Mouse (Mus musculus) hindbrain, embryonic 11.5 days (tissue): Measurements from ENCODE around the gene Hspa2. TPM values are rescaled to one million over a fixed set of nuclear protein-coding genes. Genes with fewer than 3 reads are reported as not detected.

Experiments
- ATAC-seq: fragments of 200-750 bp; cut with Nextera tagmentation; 2 replicates; pipeline ENCODE4 v1.8.0; 2017; ENCODE audit warnings: mild to moderate bottlenecking, moderate TSS enrichment, moderate library complexity; ENCODE audit not compliant: low FRiP score
- DNase-seq: peaks from one replicate; pipeline ENCODE4 v3.0.0-alpha.2; 2015; ENCODE audit warnings: low spot score
- H3K27ac ChIP-seq: fragments of 300-500 bp; sonication (generic); 2 replicates; pipeline ENCODE4 v1.5.1; 2014; ENCODE audit warnings: mild to moderate bottlenecking, low read depth, low read length
- H3K27me3 ChIP-seq: fragments of 300-500 bp; sonication (generic); 2 replicates; pipeline ENCODE4 v1.6.1; 2014; ENCODE audit warnings: mild to moderate bottlenecking, low read length, moderate library complexity, mixed read lengths; ENCODE audit not compliant: control insufficient read depth, insufficient read depth
- H3K36me3 ChIP-seq: fragments of 300-500 bp; sonication (generic); 2 replicates; pipeline ENCODE4 v1.6.1; 2014; ENCODE audit warnings: mild to moderate bottlenecking, low read length, moderate library complexity, mixed read lengths; ENCODE audit not compliant: control insufficient read depth, insufficient read depth
- H3K4me1 ChIP-seq: fragments of 300-500 bp; sonication (generic); replicated peaks from 2 replicates; pipeline ENCODE4 v1.6.1; 2014; ENCODE audit warnings: low read length, mixed read lengths; ENCODE audit not compliant: control insufficient read depth, insufficient read depth
- H3K4me2 ChIP-seq: fragments of 300-500 bp; sonication (generic); replicated peaks from 2 replicates; pipeline ENCODE4 v1.6.1; 2014; ENCODE audit warnings: mild to moderate bottlenecking, low read depth, low read length
- H3K4me3 ChIP-seq: fragments of 300-500 bp; sonication (generic); 2 replicates; pipeline ENCODE4 v1.5.1; 2014; ENCODE audit warnings: low read depth, low read length
- H3K9ac ChIP-seq: fragments of 300-500 bp; sonication (generic); 2 replicates; pipeline ENCODE4 v1.6.1; 2014; ENCODE audit warnings: low read depth, low read length
- H3K9me3 ChIP-seq: fragments of 300-500 bp; sonication (generic); 2 replicates; pipeline ENCODE4 v1.6.1; 2016; ENCODE audit warnings: low read length; ENCODE audit not compliant: control insufficient read depth
- WGBS: fragments of 180-500 bp; shearing (Covaris S2); extraction: QIAGEN DNeasy Blood & Tissue Kit; methylation state at CpG from one replicate; pipeline ENCODE4 v1.1.7; 2014; 5-methylcytosine and 5-hydroxymethylcytosine counted together
- polyA plus RNA-seq: library from polyadenylated mRNA; unstranded; fragments of >200 nt; fragmentation: Nextera tagmentation; extraction: Ambion mirVana; gene quantifications from 2 replicates; pipeline ENCODE4 v1.2.1, GENCODE M21; 2014

The Hspa2 gene
- 8.1 and 11.2 TPM in 2 replicates for polyA plus RNA-seq

DNA sequence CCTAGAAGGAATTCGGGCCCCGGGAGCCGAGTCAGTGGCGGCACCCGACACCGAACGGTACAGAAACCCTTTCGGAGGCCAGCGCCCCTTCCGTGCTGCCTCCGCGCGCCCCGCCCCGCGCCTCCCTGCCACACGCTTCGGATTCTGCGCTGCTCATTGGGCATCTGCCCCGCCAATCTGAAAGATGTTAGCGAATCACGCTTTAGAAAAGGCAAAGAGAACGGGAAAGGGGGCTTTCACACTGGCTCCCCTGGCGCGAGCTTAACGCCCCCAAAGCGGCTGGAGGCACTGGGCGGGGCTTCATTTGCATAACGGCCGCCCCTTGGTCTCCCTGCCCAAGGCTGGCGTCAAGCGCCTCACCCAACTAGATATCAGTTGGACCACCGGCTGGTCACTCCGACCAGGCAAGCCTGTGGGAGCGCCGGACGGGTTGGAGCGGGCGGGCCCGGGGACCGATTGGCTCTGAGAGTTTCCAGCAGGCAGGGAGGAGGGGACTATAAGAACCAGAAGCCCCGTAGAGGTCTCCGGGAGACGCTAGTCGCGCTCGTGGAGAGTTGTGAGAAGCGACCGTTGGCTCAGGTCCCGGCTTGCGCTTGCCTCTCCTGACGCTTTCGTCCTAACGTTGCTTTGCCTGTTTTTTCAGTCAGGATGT lies at the start of gene Hspa2:
TSS of gene Hspa2 (plus strand) at position 291 of the 652 bp plus-strand sequence.
- peak; percentile 96 for ATAC-seq
- WGBS: under 1% methylated on average over 54 of the region's 54 CpGs
- H3K4me2 ChIP-seq: peak within 1 kb of the TSS; percentile 68
- peak within 1 kb of the TSS; percentile 53 for H3K4me3 ChIP-seq
- H3K9ac ChIP-seq: peak within 1 kb of the TSS; percentile 55
- no peaks in the 10 kb centered on the region for H3K36me3 ChIP-seq
- no peaks in the 10 kb centered on the region for H3K9me3 ChIP-seq
- H3K27ac ChIP-seq: peak within 1 kb of the TSS; percentile 82
- DNase-seq: peak; percentile 99
- H3K4me1 ChIP-seq: peaks cover 7% of the 10 kb centered on the region
- peaks cover 29% of the 10 kb centered on the region for H3K27me3 ChIP-seq

DNA sequence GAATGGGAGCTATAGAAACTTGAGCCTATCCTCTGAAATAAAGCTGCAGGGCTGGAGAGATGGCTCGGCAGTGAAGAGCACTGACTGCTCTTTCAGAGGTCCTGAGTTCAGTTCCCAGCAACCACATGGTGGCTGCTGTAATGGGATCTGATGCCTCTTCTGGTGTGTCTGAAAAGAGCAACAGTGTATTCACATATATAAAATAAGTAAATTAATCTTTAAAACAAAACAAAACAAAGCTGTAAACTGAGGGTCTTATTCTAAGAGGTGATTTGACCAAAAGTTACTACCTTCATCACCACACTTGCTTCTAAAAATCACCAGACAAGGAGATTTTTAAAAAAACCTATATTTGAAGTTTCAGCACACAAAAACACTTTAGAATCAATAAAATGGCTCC lies 43.1 kb upstream of the Hspa2 start:
- H3K27ac ChIP-seq: no peak overlapping the region
- H3K4me1 ChIP-seq: no peaks in the 10 kb centered on the region
- 65% methylated on average over 1 of the region's 1 CpGs for WGBS
- ATAC-seq (no peak), DNase-seq (no peak)
- H3K4me2 ChIP-seq: no peak overlapping the region
- no peak overlapping the region for H3K4me3 ChIP-seq
- H3K9me3 ChIP-seq: no peaks in the 10 kb centered on the region
- no peaks in the 10 kb centered on the region for H3K27me3 ChIP-seq
- no peak overlapping the region for H3K9ac ChIP-seq
- no peaks in the 10 kb centered on the region for H3K36me3 ChIP-seq

DNA sequence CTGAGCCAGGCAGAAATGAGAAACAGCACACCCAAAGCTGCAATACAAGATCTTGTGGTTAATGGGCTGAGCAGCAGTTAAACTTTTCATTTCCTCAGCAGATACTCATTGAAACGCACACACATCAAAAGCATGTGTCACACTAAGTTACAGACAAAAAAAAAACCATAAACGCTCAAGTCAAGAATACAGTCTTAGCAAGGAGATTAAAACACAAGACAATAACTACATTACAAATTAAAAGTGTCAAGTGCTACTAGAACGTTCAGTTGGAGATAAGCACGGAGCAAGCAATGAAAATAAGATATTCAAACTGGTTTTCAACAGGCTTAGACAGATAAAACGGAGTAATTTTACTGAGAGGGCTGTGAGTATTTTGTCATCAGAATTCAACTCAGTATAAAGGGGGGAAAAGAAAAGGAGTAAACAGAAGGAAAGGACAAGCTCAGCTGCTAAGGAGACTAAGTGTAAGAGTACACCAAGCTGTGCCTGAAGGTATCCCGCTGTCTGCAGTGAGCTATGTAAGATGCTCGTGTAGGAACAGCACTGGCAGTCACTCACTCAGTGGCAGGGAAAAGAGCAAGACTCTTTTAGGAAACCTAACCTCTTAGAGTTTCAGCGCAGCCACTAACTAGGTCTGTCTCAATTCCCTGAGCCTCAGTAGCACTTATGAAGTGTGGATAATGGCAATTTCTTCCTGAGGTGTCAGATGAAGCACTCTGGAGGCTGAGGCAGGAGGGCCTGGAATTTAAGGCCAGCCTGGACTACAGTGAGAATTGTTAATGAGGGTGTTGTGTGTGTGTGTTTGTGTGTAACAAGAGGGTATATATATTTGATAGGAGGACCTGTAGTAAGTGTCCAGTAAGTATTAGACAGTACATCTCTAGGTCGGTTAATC lies 42.3 kb upstream of the Hspa2 start:
- Histone ChIP-seq H3K27ac (no peak overlapping the region), H3K9me3 (no peaks in the 10 kb centered on the region), H3K4me2 (no peak overlapping the region), H3K4me3 (no peak overlapping the region), H3K36me3 (no peaks in the 10 kb centered on the region), H3K9ac (no peak overlapping the region), H3K4me1 (no peaks in the 10 kb centered on the region), H3K27me3 (no peaks in the 10 kb centered on the region)
- ATAC-seq (no peak), DNase-seq (no peak)
- WGBS: 77% methylated on average over 9 of the region's 9 CpGs

DNA sequence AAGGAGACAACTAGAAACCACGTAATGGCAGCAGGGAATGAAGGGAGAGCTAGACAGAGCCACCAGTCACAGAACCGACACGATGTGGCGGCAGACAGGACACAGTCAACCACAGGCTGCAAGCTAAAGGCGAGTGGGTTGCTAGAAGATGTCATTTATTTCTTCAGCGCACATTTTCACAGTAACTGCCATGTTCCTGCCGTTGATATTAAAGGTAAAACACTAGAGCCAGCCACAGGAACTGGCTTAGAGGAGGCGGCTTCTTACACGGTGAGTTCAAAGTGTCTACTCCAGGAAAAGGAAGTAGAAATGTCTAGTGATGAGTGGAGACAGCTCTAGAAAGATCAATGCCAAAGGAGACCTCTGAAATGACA lies 41.7 kb upstream of the Hspa2 start:
- Histone ChIP-seq H3K4me1 (no peaks in the 10 kb centered on the region), H3K9ac (no peak overlapping the region), H3K27me3 (no peaks in the 10 kb centered on the region), H3K36me3 (no peaks in the 10 kb centered on the region), H3K9me3 (no peaks in the 10 kb centered on the region), H3K4me3 (no peak overlapping the region), H3K4me2 (no peak overlapping the region), H3K27ac (no peak overlapping the region)
- ATAC-seq (no peak), DNase-seq (no peak)
- 91% methylated on average over 9 of the region's 9 CpGs for WGBS

DNA sequence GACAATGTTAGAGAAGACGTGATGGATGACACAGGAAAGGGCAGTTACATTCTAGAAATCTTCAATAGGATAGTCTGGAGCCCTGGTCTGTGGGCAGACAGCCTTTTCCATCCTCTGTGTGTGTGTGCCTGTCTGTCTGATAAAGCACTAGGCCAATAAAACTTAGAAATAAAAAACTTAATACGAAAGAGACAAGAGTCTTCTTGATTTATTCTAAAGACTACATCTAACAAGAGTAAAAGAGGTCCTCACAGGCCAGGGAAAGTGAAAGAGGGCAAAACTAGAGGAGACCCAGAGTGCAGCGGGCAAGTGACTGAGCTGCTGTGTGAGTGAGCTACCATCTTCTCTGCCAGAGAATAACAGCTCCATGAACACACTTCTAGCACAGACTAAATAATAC lies 37.7 kb upstream of the Hspa2 start:
- H3K4me3 ChIP-seq: no peak overlapping the region
- no peak overlapping the region for H3K9ac ChIP-seq
- H3K4me1 ChIP-seq: peaks cover 6% of the 10 kb centered on the region
- no peaks in the 10 kb centered on the region for H3K9me3 ChIP-seq
- ATAC-seq (no peak), DNase-seq (no peak)
- no peaks in the 10 kb centered on the region for H3K36me3 ChIP-seq
- H3K27ac ChIP-seq: no peak overlapping the region
- 89% methylated on average over 3 of the region's 3 CpGs for WGBS
- H3K27me3 ChIP-seq: no peaks in the 10 kb centered on the region
- no peak overlapping the region for H3K4me2 ChIP-seq

DNA sequence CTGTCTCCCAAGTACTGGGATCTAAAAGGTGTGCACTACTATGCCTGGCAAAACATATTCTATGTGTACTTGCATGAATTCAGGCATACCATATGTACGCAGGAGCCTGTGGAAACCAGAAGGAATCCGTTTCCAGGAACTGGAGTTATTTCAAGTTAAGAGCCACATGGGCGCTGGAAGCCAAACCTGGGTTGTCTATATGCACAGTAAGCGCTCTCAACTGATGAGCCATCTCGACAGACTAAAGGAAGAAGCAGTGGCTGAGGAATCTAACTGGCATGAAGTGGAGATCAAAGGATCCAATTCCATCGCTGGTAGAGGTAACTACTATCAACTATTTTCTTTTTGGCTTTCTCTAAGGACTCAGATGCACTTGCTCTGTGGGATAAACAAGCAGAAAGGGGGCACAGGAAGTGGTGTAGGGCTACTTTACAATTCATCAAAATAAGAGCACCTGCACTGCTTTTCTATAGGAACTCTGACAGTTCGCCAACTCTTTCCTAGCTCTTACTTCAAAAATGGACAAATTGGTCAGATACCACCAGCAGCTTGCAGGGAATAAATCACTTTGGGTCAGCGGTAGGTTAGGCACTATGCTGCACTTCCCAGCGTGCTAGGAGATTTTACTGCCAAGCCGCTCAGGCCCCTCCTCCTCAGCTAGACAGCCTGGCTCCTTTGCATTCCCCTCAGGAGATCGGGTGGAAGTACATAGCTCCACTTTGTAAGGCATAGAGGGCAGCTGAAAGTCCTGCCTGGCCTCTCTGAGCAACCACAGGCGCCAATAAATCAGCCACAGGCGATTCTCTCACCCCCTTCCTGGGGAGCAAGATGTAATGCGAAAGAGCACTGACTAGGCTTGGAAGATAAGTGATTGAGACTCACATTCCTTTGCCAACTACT lies 36.6 kb upstream of the Hspa2 start:
- no peaks in the 10 kb centered on the region for H3K36me3 ChIP-seq
- no peak overlapping the region; the same call in 1 of the 2 replicates for H3K9ac ChIP-seq
- H3K4me3 ChIP-seq: 0 out of 2 replicates have a peak overlapping the region, but pooled peaks have one; percentile 8
- no peaks in the 10 kb centered on the region for H3K27me3 ChIP-seq
- DNase-seq (peak; percentile 32), ATAC-seq (no peak)
- WGBS: 29% methylated on average over 14 of the region's 14 CpGs
- no peaks in the 10 kb centered on the region for H3K9me3 ChIP-seq
- H3K4me1 ChIP-seq: peaks cover 11% of the 10 kb centered on the region
- 0 out of 2 replicates have a peak overlapping the region, but pooled peaks have one; percentile 17 for H3K27ac ChIP-seq
- H3K4me2 ChIP-seq: peak overlapping the region; percentile 89

DNA sequence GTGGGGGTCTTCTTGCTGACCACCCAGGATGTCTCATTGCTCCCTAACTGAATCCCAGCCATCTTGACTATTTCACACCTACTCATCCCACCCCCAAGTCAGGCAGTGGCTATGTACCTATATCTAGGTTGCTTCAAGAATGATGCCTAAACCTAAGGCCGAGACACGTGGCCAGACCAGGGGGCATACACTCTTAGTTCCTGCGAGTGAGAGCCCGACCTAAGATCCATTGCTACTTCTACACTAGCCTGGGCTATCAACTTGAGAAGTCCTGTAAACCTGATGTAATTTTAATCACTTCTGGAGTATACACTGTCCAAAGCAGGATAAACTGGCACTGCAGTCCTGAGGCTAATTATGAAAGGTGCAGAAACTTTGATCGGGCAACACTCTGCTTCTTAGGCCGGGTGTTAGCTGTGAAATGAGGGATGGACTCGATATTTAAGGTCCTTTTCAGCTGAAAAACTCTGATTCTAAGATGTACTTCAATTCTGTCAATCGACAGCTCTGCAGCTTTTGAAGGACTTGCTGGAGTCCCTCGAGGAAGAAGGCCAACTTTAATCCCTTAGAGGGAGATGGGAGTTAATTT lies 35.7 kb upstream of the Hspa2 start:
- DNase-seq (peak; percentile 22), ATAC-seq (no peak)
- peaks cover 12% of the 10 kb centered on the region for H3K4me1 ChIP-seq
- peak overlapping the region; percentile 89 for H3K4me2 ChIP-seq
- no peak overlapping the region for H3K27ac ChIP-seq
- H3K36me3 ChIP-seq: no peaks in the 10 kb centered on the region
- H3K9ac ChIP-seq: peak overlapping the region; percentile 97
- WGBS: 8% methylated on average over 9 of the region's 9 CpGs
- no peaks in the 10 kb centered on the region for H3K27me3 ChIP-seq
- H3K9me3 ChIP-seq: no peaks in the 10 kb centered on the region
- peak overlapping the region; percentile 95 for H3K4me3 ChIP-seq

DNA sequence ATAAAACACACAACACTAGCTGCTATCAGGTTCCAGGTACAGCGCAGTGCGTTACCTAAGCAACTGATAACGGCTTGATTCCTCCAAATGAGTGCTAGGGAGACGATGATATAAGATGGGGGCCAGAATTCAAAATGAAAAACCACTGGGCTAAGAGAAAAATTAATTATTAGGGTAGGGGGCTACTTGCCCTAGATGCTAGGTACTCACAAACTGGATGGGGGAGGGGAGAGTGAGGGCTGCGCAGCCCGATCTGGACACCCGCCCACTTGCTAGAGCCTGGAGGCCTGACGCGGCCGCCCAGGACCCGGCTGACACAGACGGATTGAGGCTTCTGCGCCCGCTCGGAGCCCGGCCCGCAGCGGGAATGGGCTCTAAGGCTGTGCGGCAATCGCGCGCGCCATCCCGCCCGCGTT lies 35.2 kb upstream of the Hspa2 start:
- under 1% methylated on average over 26 of the region's 26 CpGs for WGBS
- Histone ChIP-seq H3K36me3 (no peaks in the 10 kb centered on the region), H3K9me3 (no peaks in the 10 kb centered on the region), H3K4me1 (peaks cover 12% of the 10 kb centered on the region), H3K4me3 (peak overlapping the region; percentile 95), H3K27ac (peak overlapping the region; percentile 98), H3K9ac (peak overlapping the region; percentile 97), H3K4me2 (peak overlapping the region; percentile 89), H3K27me3 (no peaks in the 10 kb centered on the region)
- DNase-seq: peak; percentile 75
- peak; percentile 54; the same call in 1 of the 2 replicates for ATAC-seq
